Mouse (Mus musculus) embryonic facial prominence, embryonic 14.5 days (tissue): ENCODE measurements at regions not wholly inside any gene's neighbourhood (a gene's known extent, or its start where the extent isn't known, plus 50 kb on each side); places are given as distances from the start of the nearest gene placed in this dataset.

Experiments
- ATAC-seq: fragments of 200-750 bp; cut with Nextera tagmentation; 2 replicates; pipeline ENCODE4 v1.8.0; 2017; ENCODE audit warnings: low read depth, moderate number of reproducible peaks, moderate TSS enrichment
- DNase-seq: peaks from one replicate; pipeline ENCODE4 v3.0.0-alpha.2; 2015; ENCODE audit warnings: low spot score
- H3K27ac ChIP-seq: fragments of 300-500 bp; sonication (generic); replicated peaks from 2 replicates; pipeline ENCODE4 v1.5.1; 2014; ENCODE audit warnings: low read depth, mild to moderate bottlenecking, low read length, moderate library complexity
- H3K27me3 ChIP-seq: fragments of 300-500 bp; sonication (generic); replicated peaks from 2 replicates; pipeline ENCODE4 v1.6.1; 2014; ENCODE audit warnings: low read length; ENCODE audit not compliant: control insufficient read depth, insufficient read depth
- H3K36me3 ChIP-seq: fragments of 300-500 bp; sonication (generic); 2 replicates; pipeline ENCODE4 v1.6.1; 2014; ENCODE audit warnings: low read length, mixed read lengths; ENCODE audit not compliant: control insufficient read depth, insufficient read depth
- H3K4me1 ChIP-seq: fragments of 300-500 bp; sonication (generic); 2 replicates; pipeline ENCODE4 v1.6.1; 2014; ENCODE audit warnings: antibody characterized with exemption, low read length; ENCODE audit not compliant: control insufficient read depth, insufficient read depth
- H3K4me2 ChIP-seq: fragments of 300-500 bp; sonication (generic); 2 replicates; pipeline ENCODE4 v1.6.1; 2014; ENCODE audit warnings: low read depth, mild to moderate bottlenecking, low read length, moderate library complexity, mixed read lengths
- H3K4me3 ChIP-seq: fragments of 300-500 bp; sonication (generic); 2 replicates; pipeline ENCODE4 v1.5.1; 2014; ENCODE audit warnings: low read depth, mild to moderate bottlenecking, low read length
- H3K9ac ChIP-seq: fragments of 300-500 bp; sonication (generic); 2 replicates; pipeline ENCODE4 v1.6.1; 2014; ENCODE audit warnings: low read depth, mild to moderate bottlenecking, low read length, moderate library complexity, mixed read lengths
- H3K9me3 ChIP-seq: fragments of 300-500 bp; sonication (generic); 2 replicates; pipeline ENCODE4 v1.6.1; 2016; ENCODE audit warnings: low read length; ENCODE audit not compliant: control insufficient read depth
- WGBS: fragments of 180-500 bp; shearing (Covaris S2); extraction: QIAGEN DNeasy Blood & Tissue Kit; methylation state at CpG from one replicate; pipeline ENCODE4 v1.1.7; 2014; 5-methylcytosine and 5-hydroxymethylcytosine counted together

DNA sequence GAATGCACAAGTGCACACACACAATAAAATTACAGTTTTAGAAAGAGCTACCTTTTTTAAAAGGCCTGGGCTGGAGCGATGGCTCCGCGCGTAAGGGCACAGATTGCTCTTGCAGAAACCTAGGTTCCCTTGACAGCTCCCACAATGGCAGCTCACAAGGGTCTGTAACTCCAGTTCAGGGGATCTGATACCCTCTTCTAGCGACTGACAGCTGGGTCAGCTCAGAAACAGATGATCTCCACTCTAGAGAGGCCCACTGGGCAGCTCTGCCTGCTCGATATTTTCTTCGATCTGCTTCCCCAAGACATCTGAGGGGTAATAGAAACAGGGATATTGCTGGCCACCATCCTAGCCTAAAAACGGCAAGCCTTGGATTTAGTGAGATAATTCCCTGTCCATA is 96.0 kb upstream of the Basp1 start:
- no peak overlapping the region for H3K4me2 ChIP-seq
- H3K36me3 ChIP-seq, result no peaks in the 10 kb centered on the region
- H3K27me3 ChIP-seq, result no peaks in the 10 kb centered on the region
- no peak overlapping the region for H3K9ac ChIP-seq
- H3K4me3 ChIP-seq, result no peak overlapping the region
- H3K4me1 ChIP-seq, result peaks cover 14% of the 10 kb centered on the region; the same call in 1 of the 2 replicates
- ATAC-seq (peak; percentile 34; the same call in 1 of the 2 replicates), DNase-seq (no peak)
- 62% methylated on average over 8 of the region's 8 CpGs for WGBS
- peak overlapping the region; percentile 17; the same call in 1 of the 2 replicates for H3K27ac ChIP-seq
- H3K9me3 ChIP-seq, result no peaks in the 10 kb centered on the region

GRCm38 (mm10) chr15:25510060-25510492 is 96.5 kb upstream of the Basp1 start:
- Histone ChIP-seq H3K4me1 (peaks cover 14% of the 10 kb centered on the region; the same call in 1 of the 2 replicates), H3K36me3 (no peaks in the 10 kb centered on the region), H3K9ac (no peak overlapping the region), H3K4me2 (peak overlapping the region; percentile 18; the same call in 1 of the 2 replicates), H3K4me3 (no peak overlapping the region), H3K27me3 (no peaks in the 10 kb centered on the region), H3K9me3 (no peaks in the 10 kb centered on the region), H3K27ac (no peak overlapping the region)
- WGBS, result 10% methylated on average over 8 of the region's 8 CpGs
- ATAC-seq (peak; percentile 90), DNase-seq (peak; percentile 86)

DNA sequence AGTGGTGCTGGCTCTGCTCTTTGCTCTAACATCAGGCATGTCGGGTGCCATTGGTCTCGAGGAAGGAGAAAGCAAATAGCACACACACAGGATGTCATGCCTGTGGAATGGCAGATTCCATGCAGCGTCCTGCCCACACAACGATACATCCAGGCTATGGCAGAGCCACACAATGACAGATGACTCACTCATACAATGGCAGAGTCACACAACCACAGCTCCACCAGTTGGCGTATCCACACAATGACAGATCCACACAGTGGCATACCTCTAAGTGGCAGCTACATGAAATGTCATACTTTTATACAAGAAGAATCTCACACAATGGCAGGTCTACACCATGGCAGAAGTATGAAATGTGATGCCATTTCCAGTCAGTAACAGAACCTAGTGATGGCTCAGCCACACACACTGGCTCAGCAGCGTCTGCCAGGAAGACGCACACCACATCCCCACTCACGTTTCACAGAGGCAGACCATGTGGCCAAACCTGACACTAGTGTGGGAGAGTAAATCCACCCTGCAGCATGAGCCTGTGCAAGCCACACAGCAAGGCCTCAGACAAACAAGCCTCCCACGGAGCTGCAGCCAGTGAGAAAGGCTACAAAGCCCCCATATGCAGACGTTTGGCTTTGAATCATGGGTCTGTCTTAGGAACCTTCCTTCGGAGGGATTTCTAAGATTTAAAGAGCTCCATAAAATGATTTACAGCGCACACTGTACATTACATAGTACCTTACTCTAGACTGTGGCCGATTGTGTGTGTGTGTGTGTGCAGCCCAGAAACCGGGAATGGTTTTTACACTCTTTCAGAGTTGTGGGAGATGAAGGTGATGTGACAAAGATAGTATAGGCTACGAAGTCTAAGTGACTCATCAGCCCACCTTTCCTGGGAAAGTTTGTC is 104.0 kb upstream of the Myo10 start:
- H3K4me2 ChIP-seq, result no peak overlapping the region
- no peaks in the 10 kb centered on the region for H3K36me3 ChIP-seq
- no peak overlapping the region for H3K9ac ChIP-seq
- DNase-seq (peak; percentile 58), ATAC-seq (peak; percentile 80; the same call in 1 of the 2 replicates)
- no peaks in the 10 kb centered on the region for H3K27me3 ChIP-seq
- no peaks in the 10 kb centered on the region for H3K9me3 ChIP-seq
- H3K4me3 ChIP-seq, result no peak overlapping the region
- H3K4me1 ChIP-seq, result no peaks in the 10 kb centered on the region; the same call in 1 of the 2 replicates
- 66% methylated on average over 15 of the region's 15 CpGs for WGBS
- no peak overlapping the region for H3K27ac ChIP-seq

DNA sequence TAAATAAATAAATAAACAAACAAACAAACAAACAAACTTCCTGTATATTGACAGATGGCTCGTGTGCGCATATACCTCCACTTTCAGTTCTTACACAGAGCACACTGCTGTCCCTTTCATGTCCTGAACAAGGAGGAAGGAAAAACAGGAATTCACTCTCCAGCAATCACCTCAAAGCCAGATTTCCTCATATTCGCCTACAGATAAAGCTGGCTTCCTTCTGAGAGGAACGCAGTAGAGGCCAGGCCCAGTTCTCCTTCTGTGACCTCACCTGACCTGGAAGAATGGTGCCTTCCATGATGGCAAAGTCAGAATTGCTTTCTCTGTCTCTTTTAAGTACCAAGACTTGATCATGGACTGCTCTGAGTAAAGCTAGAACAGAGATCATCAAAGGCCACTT is 98.1 kb upstream of the Myo10 start:
- H3K9ac ChIP-seq, result no peak overlapping the region
- H3K4me3 ChIP-seq, result no peak overlapping the region
- H3K4me1 ChIP-seq, result no peaks in the 10 kb centered on the region
- DNase-seq (no peak), ATAC-seq (no peak)
- H3K27me3 ChIP-seq, result no peaks in the 10 kb centered on the region
- H3K36me3 ChIP-seq, result no peaks in the 10 kb centered on the region
- H3K27ac ChIP-seq, result no peak overlapping the region
- no peaks in the 10 kb centered on the region for H3K9me3 ChIP-seq
- WGBS, result 86% methylated on average over 4 of the region's 4 CpGs
- no peak overlapping the region for H3K4me2 ChIP-seq

- no peaks in the 10 kb centered on the region for H3K9me3 ChIP-seq
- no peak overlapping the region for H3K9ac ChIP-seq
- H3K4me1 ChIP-seq, result no peaks in the 10 kb centered on the region
- H3K4me2 ChIP-seq, result no peak overlapping the region
- no peaks in the 10 kb centered on the region for H3K36me3 ChIP-seq
- H3K4me3 ChIP-seq, result no peak overlapping the region
- H3K27ac ChIP-seq, result no peak overlapping the region
- WGBS, result 68% methylated on average over 7 of the region's 7 CpGs
- no peak for DNase-seq
- no peak for ATAC-seq
- H3K27me3 ChIP-seq, result no peaks in the 10 kb centered on the region
Measured at GRCm38 (mm10) chr15:25525337-25525736, 97.0 kb upstream of the Myo10 start.

DNA sequence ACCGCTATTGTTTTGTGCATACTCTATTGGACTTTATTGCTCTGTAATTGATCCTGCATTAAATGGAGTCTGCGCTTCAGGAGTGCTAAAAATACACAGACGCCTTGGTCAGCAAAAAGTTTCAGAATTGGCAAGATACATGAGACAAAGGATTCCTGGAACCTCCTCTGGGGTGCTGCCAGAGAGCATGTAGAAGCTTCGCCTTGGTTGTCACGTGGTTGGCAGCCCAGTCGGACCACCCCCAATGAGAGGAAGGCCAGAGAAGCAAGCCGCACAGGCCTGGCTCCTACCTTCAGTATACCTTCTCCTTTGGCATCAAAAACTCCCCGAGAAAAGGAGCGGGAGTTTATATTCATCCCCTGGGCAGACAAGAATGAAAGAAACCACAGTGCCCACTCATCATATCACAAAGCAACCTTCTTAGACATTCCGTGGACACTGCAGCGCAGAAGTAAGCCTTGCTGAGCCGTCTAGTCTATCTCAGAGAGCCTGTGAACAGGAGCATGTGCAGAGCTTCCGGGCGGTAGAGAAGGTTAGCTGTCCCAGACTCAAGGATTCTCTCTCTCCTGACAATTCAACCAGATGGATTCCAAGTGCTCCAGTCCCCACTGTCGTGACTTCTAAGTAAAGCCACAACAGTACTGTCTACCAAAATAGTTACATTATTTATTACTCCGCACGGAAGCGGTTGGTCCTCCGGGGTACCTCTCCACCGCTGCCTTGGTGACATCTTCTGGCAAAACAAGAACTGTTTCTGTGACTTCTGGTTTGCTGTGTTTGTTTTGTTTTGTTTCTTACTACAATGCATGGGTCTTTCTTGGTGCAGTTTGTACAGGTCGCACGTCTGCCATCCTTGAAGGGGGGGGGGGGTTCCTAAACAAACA is 85.6 kb upstream of the Myo10 start:
- 77% methylated on average over 22 of the region's 22 CpGs for WGBS
- H3K4me3 ChIP-seq, result no peak overlapping the region
- H3K4me2 ChIP-seq, result no peak overlapping the region
- peak; percentile 47; the same call in 1 of the 2 replicates for ATAC-seq
- H3K36me3 ChIP-seq, result no peaks in the 10 kb centered on the region
- DNase-seq, result peak; percentile 61
- no peaks in the 10 kb centered on the region for H3K27me3 ChIP-seq
- H3K9ac ChIP-seq, result no peak overlapping the region
- H3K27ac ChIP-seq, result no peak overlapping the region
- H3K4me1 ChIP-seq, result no peaks in the 10 kb centered on the region
- no peaks in the 10 kb centered on the region for H3K9me3 ChIP-seq

- DNase-seq, result peak; percentile 56
- peak; percentile 74 for ATAC-seq
- WGBS, result 66% methylated on average over 20 of the region's 20 CpGs
- Histone ChIP-seq H3K4me1 (no peaks in the 10 kb centered on the region), H3K27ac (no peak overlapping the region), H3K4me3 (no peak overlapping the region), H3K9ac (no peak overlapping the region), H3K9me3 (no peaks in the 10 kb centered on the region), H3K36me3 (no peaks in the 10 kb centered on the region), H3K4me2 (no peak overlapping the region), H3K27me3 (no peaks in the 10 kb centered on the region)
Measured at GRCm38 (mm10) chr15:25539344-25540176, 82.8 kb upstream of the Myo10 start.

- no peak overlapping the region for H3K9ac ChIP-seq
- H3K4me3 ChIP-seq, result no peak overlapping the region
- no peak overlapping the region for H3K4me2 ChIP-seq
- 84% methylated on average over 4 of the region's 4 CpGs for WGBS
- H3K36me3 ChIP-seq, result no peaks in the 10 kb centered on the region
- H3K27ac ChIP-seq, result no peak overlapping the region
- ATAC-seq (no peak), DNase-seq (no peak)
- H3K4me1 ChIP-seq, result no peaks in the 10 kb centered on the region
- no peaks in the 10 kb centered on the region for H3K9me3 ChIP-seq
- H3K27me3 ChIP-seq, result no peaks in the 10 kb centered on the region
Measured at GRCm38 (mm10) chr15:25542382-25542781, 79.9 kb upstream of the Myo10 start.
